Mouse (Mus musculus) stomach, embryonic 15.5 days (tissue): ENCODE measurements around the gene Olfr1306. TPM values are rescaled to one million over a fixed set of nuclear protein-coding genes. Genes with fewer than 3 reads are reported as not detected.

Source experiments
- ATAC-seq: fragments of 200-750 bp; cut with Nextera tagmentation; 2 replicates; pipeline ENCODE4 v1.8.0; 2017; ENCODE audit warnings: low read depth, moderate number of reproducible peaks, moderate TSS enrichment; ENCODE audit not compliant: insufficient read depth, low FRiP score
- H3K27ac ChIP-seq: fragments of 300-500 bp; sonication (generic); 2 replicates; pipeline ENCODE4 v1.5.1; 2015; ENCODE audit warnings: mild to moderate bottlenecking, inconsistent platforms
- H3K27me3 ChIP-seq: fragments of 300-500 bp; sonication (generic); replicated peaks from 2 replicates; pipeline ENCODE4 v1.6.1; 2015; ENCODE audit warnings: inconsistent platforms
- H3K36me3 ChIP-seq: fragments of 300-500 bp; sonication (generic); 2 replicates; pipeline ENCODE4 v1.6.1; 2015; ENCODE audit warnings: inconsistent platforms
- H3K4me1 ChIP-seq: fragments of 300-500 bp; sonication (generic); 2 replicates; pipeline ENCODE4 v1.6.1; 2015; ENCODE audit warnings: inconsistent platforms
- H3K4me2 ChIP-seq: fragments of 300-500 bp; sonication (generic); 2 replicates; pipeline ENCODE4 v1.6.1; 2015; ENCODE audit warnings: mild to moderate bottlenecking, inconsistent platforms
- H3K4me3 ChIP-seq: fragments of 300-500 bp; sonication (generic); replicated peaks from 2 replicates; pipeline ENCODE4 v1.5.1; 2015; ENCODE audit warnings: inconsistent platforms
- H3K9ac ChIP-seq: fragments of 300-500 bp; sonication (generic); 2 replicates; pipeline ENCODE4 v1.6.1; 2015; ENCODE audit warnings: inconsistent platforms
- H3K9me3 ChIP-seq: fragments of 300-500 bp; sonication (generic); 2 replicates; pipeline ENCODE4 v1.6.1; 2016; ENCODE audit warnings: inconsistent platforms
- WGBS: fragments of 180-500 bp; shearing (Covaris S2); methylation state at CpG from one replicate; pipeline ENCODE4 v1.1.7; 2015; 5-methylcytosine and 5-hydroxymethylcytosine counted together
- polyA plus RNA-seq: library from polyadenylated mRNA; unstranded; fragments of >200 nt; fragmentation: Nextera tagmentation; extraction: Ambion mirVana; gene quantifications from 2 replicates; pipeline ENCODE4 v1.2.1, GENCODE M21; 2015

Gene Olfr1306
- polyA plus RNA-seq, result not detected in 2 replicates

DNA sequence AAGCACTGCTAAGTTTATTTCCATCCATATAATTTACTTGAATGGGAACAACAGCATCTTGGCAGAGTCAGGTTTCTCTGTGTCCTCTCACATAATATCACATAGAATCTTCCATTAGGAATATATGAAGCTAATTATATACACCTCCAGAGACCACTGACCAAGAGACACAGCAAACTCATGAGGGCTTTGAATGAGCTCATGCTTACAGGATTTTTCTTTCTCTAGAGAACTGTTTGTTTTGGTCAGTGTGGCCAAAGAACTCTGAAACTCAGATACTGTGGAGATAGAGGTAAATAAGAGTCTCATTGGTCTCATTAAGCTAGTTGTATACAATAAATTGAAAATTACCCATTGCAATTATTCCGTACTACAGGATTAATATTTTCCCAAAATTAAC lies at the start of gene Olfr1306:
Gene Olfr1306, minus strand, starts transcription at position 101 of the 400 bp plus-strand sequence.
- no peaks in the 10 kb centered on the region for H3K36me3 ChIP-seq
- no peaks in the 10 kb centered on the region for H3K4me1 ChIP-seq
- no peak within 1 kb of the TSS for H3K9ac ChIP-seq
- no peak within 1 kb of the TSS for H3K4me3 ChIP-seq
- H3K4me2 ChIP-seq, result no peak within 1 kb of the TSS
- H3K27ac ChIP-seq, result no peak within 1 kb of the TSS
- H3K9me3 ChIP-seq, result no peaks in the 10 kb centered on the region
- 86% methylated on average over 1 of the region's 1 CpGs for WGBS
- no peaks in the 10 kb centered on the region for H3K27me3 ChIP-seq
- no peak for ATAC-seq

DNA sequence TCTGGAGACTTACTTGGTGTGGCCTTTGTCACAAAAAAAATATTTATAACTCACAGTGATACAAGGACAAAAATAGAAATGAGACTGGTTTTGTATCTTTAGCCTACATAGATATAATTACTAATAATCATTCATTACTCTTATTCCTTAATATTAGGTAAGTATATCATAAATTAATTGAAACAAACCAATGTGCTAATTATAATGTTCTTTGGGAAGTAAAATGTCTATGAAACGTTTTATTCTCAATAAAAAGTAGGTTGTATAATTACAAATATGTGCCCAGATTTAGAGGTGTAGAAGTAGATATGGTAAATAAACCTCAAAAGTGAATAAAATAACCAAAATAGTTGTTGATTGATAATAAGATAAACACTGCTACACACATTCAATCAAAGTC lies 48.8 kb upstream of the Olfr1306 start, which contains the start of gene Olfr1308:
Gene Olfr1308, minus strand, starts transcription at position 101 of the 400 bp plus-strand sequence.
- ATAC-seq, result no peak
- 47% methylated on average over 1 of the region's 1 CpGs for WGBS
- H3K27me3 ChIP-seq, result no peaks in the 10 kb centered on the region

GRCm38 (mm10) chr2:111949340-111949739 lies 33.3 kb upstream of the Olfr1306 start, which contains the start of gene Olfr1307:
TSS of gene Olfr1307 (minus strand) at chr2:111949440.
- WGBS, result 70% methylated on average over 1 of the region's 1 CpGs
- ATAC-seq, result no peak
- H3K36me3 ChIP-seq, result no peaks in the 10 kb centered on the region

More for the DNA sequence above, 48.8 kb upstream of the Olfr1306 start, which contains the start of gene Olfr1308:
- no peaks in the 10 kb centered on the region for H3K4me1 ChIP-seq
- no peak within 1 kb of the TSS for H3K9ac ChIP-seq
- no peaks in the 10 kb centered on the region for H3K36me3 ChIP-seq
- no peak within 1 kb of the TSS for H3K4me3 ChIP-seq
- no peak within 1 kb of the TSS for H3K4me2 ChIP-seq
- no peaks in the 10 kb centered on the region for H3K9me3 ChIP-seq
- H3K27ac ChIP-seq, result no peak within 1 kb of the TSS

GRCm38 (mm10) chr2:111877049-111877448 lies 39.0 kb downstream of the Olfr1306 start, which contains the start of gene Olfr1305:
TSS of gene Olfr1305 (minus strand) at chr2:111877149.
- no peak within 1 kb of the TSS for H3K4me2 ChIP-seq
- no peaks in the 10 kb centered on the region for H3K36me3 ChIP-seq
- no peaks in the 10 kb centered on the region for H3K27me3 ChIP-seq
- 90% methylated on average over 2 of the region's 2 CpGs for WGBS
- no peak for ATAC-seq
- no peak within 1 kb of the TSS for H3K4me3 ChIP-seq
- H3K9me3 ChIP-seq, result no peaks in the 10 kb centered on the region
- H3K27ac ChIP-seq, result no peak within 1 kb of the TSS
- no peaks in the 10 kb centered on the region for H3K4me1 ChIP-seq
- no peak within 1 kb of the TSS for H3K9ac ChIP-seq

More at GRCm38 (mm10) chr2:111949340-111949739, 33.3 kb upstream of the Olfr1306 start, which contains the start of gene Olfr1307:
- no peaks in the 10 kb centered on the region for H3K9me3 ChIP-seq
- no peak within 1 kb of the TSS for H3K4me3 ChIP-seq
- H3K27ac ChIP-seq, result no peak within 1 kb of the TSS
- H3K9ac ChIP-seq, result no peak within 1 kb of the TSS
- H3K4me2 ChIP-seq, result no peak within 1 kb of the TSS
- H3K27me3 ChIP-seq, result no peaks in the 10 kb centered on the region
- H3K4me1 ChIP-seq, result no peaks in the 10 kb centered on the region

Other genes with a start within 250 kb of the Olfr1306 start
- gene Olfr1301, start 165.3 kb downstream of the Olfr1306 start, polyA plus RNA-seq, result not detected in 2 replicates
- gene Olfr1302, start 138.8 kb downstream of the Olfr1306 start, polyA plus RNA-seq, result not detected in 2 replicates
- not detected in 2 replicates for gene Olfr1303, start 95.9 kb downstream of the Olfr1306 start, polyA plus RNA-seq
- gene Olfr1305, start 39.1 kb downstream of the Olfr1306 start, polyA plus RNA-seq, result not detected in 2 replicates
- not detected in 2 replicates for gene Olfr1307, start 33.2 kb upstream of the Olfr1306 start, polyA plus RNA-seq
- gene Olfr1308, start 48.7 kb upstream of the Olfr1306 start, polyA plus RNA-seq, result not detected in 2 replicates
- not detected in 2 replicates for gene Olfr1309, start 74.0 kb upstream of the Olfr1306 start, polyA plus RNA-seq
- gene Olfr1310, start 96.4 kb upstream of the Olfr1306 start, polyA plus RNA-seq, result not detected in 2 replicates
- not detected in 2 replicates for gene Olfr1311, start 108.1 kb upstream of the Olfr1306 start, polyA plus RNA-seq
- not detected in 2 replicates for gene Olfr1312, start 134.0 kb upstream of the Olfr1306 start, polyA plus RNA-seq
- not detected in 2 replicates for gene Olfr1313, start 161.6 kb upstream of the Olfr1306 start, polyA plus RNA-seq
- not detected in 2 replicates for gene Olfr1314, start 180.5 kb upstream of the Olfr1306 start, polyA plus RNA-seq
- not detected in 2 replicates for gene Olfr1315-ps1, start 199.2 kb upstream of the Olfr1306 start, polyA plus RNA-seq
- gene Olfr1316, start 218.7 kb upstream of the Olfr1306 start, polyA plus RNA-seq, result not detected in 2 replicates
- gene Olfr1317, start 224.1 kb upstream of the Olfr1306 start, polyA plus RNA-seq, result not detected in 2 replicates
- gene Olfr1318, start 237.9 kb upstream of the Olfr1306 start, polyA plus RNA-seq, result not detected in 2 replicates